ENCODE assay signal across 12 mouse cellular contexts in the genomic region with DNA sequence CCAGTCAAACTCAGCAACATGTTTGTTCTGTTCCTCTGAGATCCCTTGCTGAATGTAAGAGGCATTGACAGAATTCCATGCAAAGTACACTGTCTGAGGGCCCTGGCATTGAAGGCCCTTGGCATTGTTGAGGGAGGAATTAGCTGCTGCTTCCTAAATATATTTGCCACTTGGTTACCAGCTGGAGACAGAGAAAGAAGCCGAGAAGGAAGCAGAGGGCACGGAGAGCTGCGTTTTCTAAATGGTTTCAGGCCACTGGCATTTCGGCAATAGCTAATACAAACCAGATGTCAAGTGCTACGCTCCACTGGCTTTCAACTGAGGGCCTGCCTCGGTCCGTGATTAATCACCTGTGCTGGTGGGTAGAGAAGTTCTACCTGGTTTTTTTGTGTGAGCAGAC.
DNase-seq lines count a peak whose midpoint lies in the region; ATAC-seq lines count a peak whose summit lies in the region.
"Had no signal": no experiment of that assay in that cellular context is flagged by ENCODE, and none has a peak within 500 bp of the region (broad histone marks: within the 10 kb centered on the region; RNA-seq: fewer than 3 reads in every experiment).

No protein-coding gene starts in this region.

- WGBS in hindbrain, embryonic 15.5 days: 4% methylated on average over 7 of the region's 7 CpGs
- WGBS in limb, embryonic 12.5 days: 1% methylated on average over 7 of the region's 7 CpGs

- no peak overlapping the region for H3K9ac ChIP-seq in hindbrain, embryonic 15.5 days
- H3K9ac ChIP-seq in limb, embryonic 12.5 days (replicated peaks): no peak overlapping the region
- H3K9ac ChIP-seq: lung, embryonic 15.5 days had no signal

- peak overlapping the region; percentile 38 for H3K4me2 ChIP-seq in hindbrain, embryonic 15.5 days
- peak overlapping the region; percentile 47 for H3K4me2 ChIP-seq in limb, embryonic 12.5 days
- H3K4me2 ChIP-seq: lung, embryonic 15.5 days had no signal

- no peaks in the 10 kb centered on the region for H3K36me3 ChIP-seq in hindbrain, embryonic 15.5 days
- no peaks in the 10 kb centered on the region for H3K36me3 ChIP-seq in limb, embryonic 12.5 days
- H3K36me3 ChIP-seq: lung, embryonic 15.5 days had no signal

- DNase-seq in ovary, postnatal 36 days (ENCODE audit: low spot score): peak; percentile 15
- no peak for DNase-seq in ovary, postnatal 10 days (ENCODE audit: low spot score)
- peak; percentile 24 for DNase-seq in retina, postnatal 1 day
- DNase-seq in spleen, postnatal 14 days (ENCODE audit: low spot score in 2 of 2): no peak
- no peak for DNase-seq in spleen, postnatal 10 days (ENCODE audit: low spot score in 2 of 2)
- no peak for DNase-seq in layer of hippocampus, adult 9-10 months (ENCODE audit: low spot score)
- DNase-seq: adrenal gland, postnatal 10 days; heart, postnatal 36 days had no signal

- H3K27me3 ChIP-seq in hindbrain, embryonic 15.5 days: 0 out of 2 replicates have a peak, but pooled peaks cover 2% of the 10 kb centered on the region
- H3K27me3 ChIP-seq in limb, embryonic 12.5 days: no peaks in the 10 kb centered on the region
- H3K27me3 ChIP-seq: lung, embryonic 15.5 days had no signal

- H3K27ac ChIP-seq in hindbrain, embryonic 15.5 days (replicated peaks): no peak overlapping the region
- H3K27ac ChIP-seq in limb, embryonic 12.5 days: peak overlapping the region; percentile 90
- H3K27ac ChIP-seq: lung, embryonic 15.5 days had no signal

- H3K9me3 ChIP-seq in hindbrain, embryonic 15.5 days: no peaks in the 10 kb centered on the region
- no peaks in the 10 kb centered on the region for H3K9me3 ChIP-seq in limb, embryonic 12.5 days
- H3K9me3 ChIP-seq: lung, embryonic 15.5 days had no signal

- peak; percentile 68 for ATAC-seq in hindbrain, embryonic 15.5 days (ENCODE audit: low FRiP score, low read depth)
- ATAC-seq in limb, embryonic 12.5 days (ENCODE audit: insufficient number of reproducible peaks, insufficient read depth, low FRiP score, low TSS enrichment, low read depth): peak; percentile 66; the same call in 1 of the 2 replicates

- H3K4me1 ChIP-seq in hindbrain, embryonic 15.5 days (replicated peaks): peaks cover 21% of the 10 kb centered on the region
- H3K4me1 ChIP-seq in limb, embryonic 12.5 days (replicated peaks): peaks cover 48% of the 10 kb centered on the region

- no peak overlapping the region for H3K4me3 ChIP-seq in hindbrain, embryonic 15.5 days
- H3K4me3 ChIP-seq in limb, embryonic 12.5 days (replicated peaks): no peak overlapping the region
- H3K4me3 ChIP-seq: erythroblast, embryonic 14.5 days; lung, embryonic 15.5 days had no signal

Comparison
In these comparisons a context has a peak if more than half of its experiments do, and no peak if none do; other contexts are left out.
1. DNase-seq: peak in ovary, postnatal 36 days (single experiment) and retina, postnatal 1 day (single experiment); none in ovary, postnatal 10 days (single experiment), spleen, postnatal 14 days (0 of 2), spleen, postnatal 10 days (0 of 2) and layer of hippocampus, adult 9-10 months (single experiment).